10 mouse cellular contexts compared by ENCODE assay signal in the genomic region with DNA sequence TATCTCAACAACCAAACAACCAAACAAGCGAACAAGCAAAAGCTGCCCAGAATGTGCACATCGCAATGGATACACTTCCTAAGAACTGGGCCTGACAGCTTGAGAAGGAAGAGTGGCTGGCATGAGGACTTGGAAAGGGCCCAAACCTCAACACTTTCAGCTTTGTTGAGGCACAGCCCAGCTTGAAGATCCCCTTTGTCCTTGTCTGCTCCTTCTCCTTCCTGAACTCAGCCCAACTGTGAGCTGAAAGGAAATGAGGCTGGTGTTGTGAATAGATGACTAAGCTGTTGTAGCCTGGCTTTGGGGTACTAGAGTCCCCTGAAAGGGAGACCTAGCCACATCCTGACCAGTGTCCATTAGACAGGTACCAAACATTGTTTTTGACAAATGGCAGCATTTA. TPM values are rescaled to one million over a fixed set of nuclear protein-coding genes. Genes with fewer than 3 reads are reported as not detected.
A peak's percentile ranks its signal among the peaks of the same experiment; 100 is the strongest.
DNase-seq lines count a peak whose midpoint lies in the region.
"Had no signal": no experiment of that assay in that cellular context is flagged by ENCODE, and none has a peak within 500 bp of the region (broad histone marks: within the 10 kb centered on the region; RNA-seq: fewer than 3 reads in every experiment).

No protein-coding gene starts in this region.

- intact Hi-C loops in left cerebral cortex, postnatal 36 days (cut with DNase I): no loop called here
- intact Hi-C loops in left cerebral cortex, postnatal 4 days (cut with DNase I): no loop called here

- DNase-seq in left cerebral cortex, adult 9 months (ENCODE audit: low spot score in 2 of 2): peak; percentile 11 to 23
- DNase-seq in left cerebral cortex, postnatal 36 days (ENCODE audit: low spot score in 2 of 2): no peak
- peak; percentile 48 for DNase-seq in adipocyte (ENCODE audit: low spot score)
- peak; percentile 22 for DNase-seq in fibroblast of lung, adult 2 months (ENCODE audit: low read depth)
- DNase-seq in left cerebral cortex, postnatal 4 days: peak; percentile 3
- no peak for DNase-seq in ovary, adult 18-20 months (ENCODE audit: low spot score)
- no peak for DNase-seq in adrenal gland, postnatal 10 days
- DNase-seq: heart, postnatal 10 days; midbrain, embryonic 14.5 days had no signal

RNA-seq across cellular contexts. Expression of a gene that starts 1.1 kb away (rescaled TPM):
- not detected for total RNA-seq in left cerebral cortex, postnatal 36 days (2021)
- not detected for total RNA-seq in left cerebral cortex, postnatal 4 days (2021)
- total RNA-seq in adrenal gland, postnatal 10 days (2021): not detected
- total RNA-seq: G1E; heart, postnatal 10 days had no signal

RNA-seq across cellular contexts. Expression of a gene that starts 3.1 kb away (rescaled TPM):
- total RNA-seq in left cerebral cortex, postnatal 36 days (2021): not detected
- not detected for total RNA-seq in left cerebral cortex, postnatal 4 days (2021)
- not detected for total RNA-seq in adrenal gland, postnatal 10 days (2021)
- total RNA-seq: heart, postnatal 10 days had no signal

RNA-seq across cellular contexts. Expression of a gene that starts 38.0 kb away (rescaled TPM):
- not detected for total RNA-seq in left cerebral cortex, postnatal 36 days (2021)
- not detected for total RNA-seq in left cerebral cortex, postnatal 4 days (2021)
- total RNA-seq in adrenal gland, postnatal 10 days (2021): not detected
- total RNA-seq: G1E; heart, postnatal 10 days had no signal

RNA-seq across cellular contexts. Expression of a gene that starts 53.5 kb away (rescaled TPM):
- under 1 TPM; 0.76 to 0.97 TPM for total RNA-seq in left cerebral cortex, postnatal 36 days (2021)
- total RNA-seq in left cerebral cortex, postnatal 4 days (2021): under 1 TPM in 1 of 2 experiments, not detected in 1; 0.48 TPM
- total RNA-seq in adrenal gland, postnatal 10 days (2021): not detected

RNA-seq across cellular contexts. Expression of a gene that starts 55.9 kb away (rescaled TPM):
- total RNA-seq in left cerebral cortex, postnatal 36 days (2021): not detected
- total RNA-seq in left cerebral cortex, postnatal 4 days (2021): not detected
- total RNA-seq in adrenal gland, postnatal 10 days (2021): under 1 TPM; 0.61 to 0.96 TPM
- total RNA-seq: G1E; heart, postnatal 10 days had no signal

Comparison
In these comparisons a context has a peak if more than half of its experiments do, and no peak if none do; other contexts are left out.
1. DNase-seq: peak in left cerebral cortex, adult 9 months (2 of 2), adipocyte (single experiment), fibroblast of lung, adult 2 months (single experiment) and left cerebral cortex, postnatal 4 days (single experiment); none in left cerebral cortex, postnatal 36 days (0 of 2), ovary, adult 18-20 months (single experiment) and adrenal gland, postnatal 10 days (single experiment).